Mouse (Mus musculus): ENCODE measurements around the gene Tmem209.
A peak's percentile ranks its signal among the peaks of the same experiment; 100 is the strongest.

Tmem209 gene

DNA sequence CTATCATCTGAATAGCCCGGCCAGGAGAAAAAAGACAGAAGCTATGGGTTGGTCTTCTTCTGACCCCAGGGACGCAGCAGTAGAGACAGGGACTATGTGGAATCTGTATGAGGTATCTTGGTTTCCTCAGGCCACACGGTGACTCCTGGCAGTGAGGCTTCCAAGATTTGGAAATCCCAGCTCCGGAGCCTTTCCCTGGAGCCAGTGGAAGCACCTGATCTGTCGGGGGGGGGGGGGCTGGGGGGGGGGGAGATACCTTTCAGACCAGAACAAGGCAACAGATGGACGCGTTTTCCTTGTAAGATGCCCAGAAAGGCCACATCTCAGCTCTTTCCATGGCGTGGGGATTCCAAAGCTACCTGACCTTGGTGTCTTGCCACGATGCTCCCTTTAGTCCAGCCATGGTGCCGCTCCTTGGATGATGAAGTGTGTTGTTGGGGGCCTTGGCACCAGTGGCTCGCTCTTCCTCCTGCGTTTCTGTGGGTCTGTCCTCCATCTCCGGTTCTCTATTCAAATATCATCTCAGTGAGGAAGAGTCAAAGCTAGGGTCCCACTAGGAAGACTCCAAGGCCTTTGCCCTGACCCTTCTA is 47.7 kb downstream of the Tmem209 start:
- DNase-seq (ENCODE audit: low spot score): no peak

- DNase-seq (ENCODE audit: low spot score): peak; percentile 80
These were observed 48.7 kb downstream of the Tmem209 start for GRCm38 (mm10) chr6:30460750-30461446.

- no peak for DNase-seq (ENCODE audit: low spot score)
These were observed 49.5 kb downstream of the Tmem209 start for GRCm38 (mm10) chr6:30459811-30460749.

GRCm38 (mm10) chr6:30459056-30459747 is 50.4 kb downstream of the Tmem209 start:
- DNase-seq (ENCODE audit: low spot score): no peak

DNA sequence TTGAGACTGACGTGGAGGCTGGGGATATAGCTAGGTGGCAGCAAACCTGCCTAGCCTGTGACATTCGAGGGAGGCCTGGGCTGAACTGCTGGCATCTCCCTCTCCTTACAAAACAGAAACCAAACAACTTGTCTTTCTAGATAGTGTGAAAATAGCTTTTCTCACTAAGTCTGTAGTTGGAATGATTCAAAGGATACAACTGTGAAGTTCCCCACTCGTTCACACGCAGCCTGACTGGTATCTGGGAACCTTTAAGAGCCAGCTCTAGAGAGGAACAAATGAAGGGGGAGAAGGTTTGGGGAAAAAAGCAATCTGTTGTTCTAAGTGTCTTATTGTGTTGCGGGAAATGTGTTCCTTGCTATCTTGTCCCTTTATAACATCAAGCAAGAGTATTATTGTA is 51.0 kb downstream of the Tmem209 start:
- DNase-seq (ENCODE audit: low spot score): no peak

DNA sequence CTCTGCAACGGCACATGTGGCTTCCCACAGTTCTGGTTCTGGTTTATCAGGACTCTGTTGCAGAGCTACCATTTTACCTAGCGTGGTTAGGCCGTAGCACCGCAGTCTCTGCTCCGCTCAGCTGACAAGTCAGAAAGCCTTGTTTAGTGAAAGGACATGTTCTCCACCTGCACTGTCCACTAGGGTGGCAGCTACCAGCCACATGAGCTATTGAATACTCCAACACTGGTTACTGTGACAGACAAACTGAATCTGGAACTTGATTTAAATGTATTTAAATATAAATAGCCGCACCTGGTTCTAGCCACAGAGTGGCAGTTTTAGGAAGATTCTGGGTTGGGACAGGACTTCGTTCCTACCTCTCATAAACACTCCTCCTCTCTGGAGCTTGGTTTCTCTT is 52.6 kb downstream of the Tmem209 start:
- DNase-seq (ENCODE audit: low spot score): no peak

DNA sequence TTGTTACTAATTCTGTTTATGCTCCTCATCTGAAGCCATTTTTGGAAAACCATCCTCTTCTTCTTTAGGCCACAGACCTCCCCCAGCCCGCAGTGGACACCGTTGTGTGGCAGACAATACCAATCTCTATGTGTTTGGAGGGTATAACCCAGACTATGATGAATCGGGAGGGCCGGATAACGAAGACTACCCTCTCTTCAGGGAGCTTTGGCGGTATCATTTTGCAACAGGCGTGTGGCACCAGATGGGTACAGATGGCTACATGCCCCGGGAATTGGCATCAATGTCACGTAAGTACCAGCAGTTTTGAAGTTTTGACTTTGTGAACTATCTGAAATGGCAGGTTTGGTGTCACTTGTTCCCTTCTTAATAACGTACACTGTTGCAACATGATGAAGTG is 70.0 kb downstream of the Tmem209 start:
- no peak for DNase-seq (ENCODE audit: low spot score)

GRCm38 (mm10) chr6:30437054-30437453 is 72.5 kb downstream of the Tmem209 start:
- no peak for DNase-seq (ENCODE audit: low spot score)

DNA sequence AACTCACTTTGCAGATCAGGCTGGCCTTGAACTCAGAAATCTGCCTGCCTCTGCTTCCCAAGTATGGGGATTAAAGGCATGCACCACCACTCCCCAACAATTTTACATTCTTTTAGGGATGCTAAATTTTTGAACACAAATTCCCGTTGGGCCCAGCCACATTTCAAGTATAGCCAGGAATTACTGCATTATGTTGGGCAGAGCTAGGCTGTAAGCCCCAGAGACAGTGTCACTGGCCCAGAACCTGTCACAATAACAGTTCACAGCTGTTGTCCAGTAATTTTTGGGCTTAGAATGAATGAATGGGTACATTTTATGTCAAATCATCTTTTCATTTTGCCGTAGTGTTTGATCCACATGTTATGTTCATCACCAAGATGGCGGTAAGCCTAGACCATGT is 73.1 kb downstream of the Tmem209 start:
- DNase-seq (ENCODE audit: low spot score): no peak

DNA sequence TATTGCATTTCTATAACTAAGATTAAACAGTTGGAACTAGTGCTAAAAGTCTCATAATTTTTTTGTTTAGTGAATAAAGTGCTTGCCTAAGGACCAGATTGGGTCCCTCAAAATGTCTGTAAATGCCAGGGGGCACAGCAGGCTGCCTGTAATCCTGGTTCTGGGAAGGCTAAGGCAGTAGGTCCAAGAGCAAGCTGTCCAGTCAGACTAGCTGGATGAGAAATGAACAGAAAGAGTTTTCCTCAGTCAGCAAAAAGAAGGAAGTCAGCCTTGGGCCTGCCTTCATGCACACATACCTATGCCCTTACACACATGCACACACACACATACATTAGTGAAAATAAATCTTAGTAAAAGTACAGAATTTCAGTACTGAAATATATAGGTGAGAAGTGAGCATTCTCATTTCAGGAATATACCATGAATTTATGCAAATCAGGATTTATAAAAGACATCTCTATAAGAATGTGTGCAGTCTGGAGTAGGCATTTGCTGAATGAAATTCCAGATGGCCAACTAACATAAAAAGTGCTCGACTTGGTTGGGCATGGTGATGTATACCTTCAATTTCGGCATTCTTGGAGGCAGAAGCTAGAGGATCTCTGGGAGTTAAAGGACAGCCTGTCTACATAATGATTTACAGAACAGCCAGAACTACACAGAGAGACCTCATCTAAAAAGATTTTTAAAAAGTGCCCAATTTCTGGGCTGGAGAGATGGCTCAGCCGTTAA is 77.0 kb downstream of the Tmem209 start:
- no peak for DNase-seq (ENCODE audit: low spot score)

Data from left cerebral cortex, adult 11 months (tissue).